Mouse (Mus musculus) liver, embryonic 15.5 days (tissue): ENCODE measurements at regions not wholly inside any gene's neighbourhood (a gene's known extent, or its start where the extent isn't known, plus 50 kb on each side); places are given as distances from the start of the nearest gene placed in this dataset.

Experiments
- ATAC-seq: fragments of 200-750 bp; cut with Nextera tagmentation; 2 replicates; pipeline ENCODE4 v1.8.0; 2017; ENCODE audit warnings: moderate number of reproducible peaks, mild to moderate bottlenecking, moderate library complexity; ENCODE audit not compliant: insufficient read depth
- H3K27ac ChIP-seq: fragments of 300-500 bp; sonication (generic); replicated peaks from 2 replicates; pipeline ENCODE4 v1.5.1; 2015; ENCODE audit warnings: mild to moderate bottlenecking, inconsistent platforms
- H3K27me3 ChIP-seq: fragments of 300-500 bp; sonication (generic); 2 replicates; pipeline ENCODE4 v1.6.1; 2015; ENCODE audit warnings: mild to moderate bottlenecking, inconsistent platforms
- H3K36me3 ChIP-seq: fragments of 300-500 bp; sonication (generic); replicated peaks from 2 replicates; pipeline ENCODE4 v1.6.1; 2015; ENCODE audit warnings: moderate library complexity, mild to moderate bottlenecking, inconsistent platforms
- H3K4me1 ChIP-seq: fragments of 300-500 bp; sonication (generic); replicated peaks from 2 replicates; pipeline ENCODE4 v1.6.1; 2015; ENCODE audit warnings: inconsistent platforms
- H3K4me2 ChIP-seq: fragments of 300-500 bp; sonication (generic); 2 replicates; pipeline ENCODE4 v1.6.1; 2015; ENCODE audit warnings: moderate library complexity, mild to moderate bottlenecking, inconsistent platforms
- H3K4me3 ChIP-seq: fragments of 300-500 bp; sonication (generic); replicated peaks from 2 replicates; pipeline ENCODE4 v1.5.1; 2015; ENCODE audit warnings: mild to moderate bottlenecking, inconsistent platforms
- H3K9ac ChIP-seq: fragments of 300-500 bp; sonication (generic); 2 replicates; pipeline ENCODE4 v1.6.1; 2015; ENCODE audit warnings: moderate library complexity, mild to moderate bottlenecking, inconsistent platforms
- H3K9me3 ChIP-seq: fragments of 300-500 bp; sonication (generic); replicated peaks from 2 replicates; pipeline ENCODE4 v1.6.1; 2016; ENCODE audit warnings: inconsistent platforms
- WGBS: fragments of 180-500 bp; shearing (Covaris S2); methylation state at CpG from one replicate; pipeline ENCODE4 v1.1.7; 2015; ENCODE audit warnings: mixed read lengths; ENCODE audit not compliant: insufficient replicate concordance; 5-methylcytosine and 5-hydroxymethylcytosine counted together

DNA sequence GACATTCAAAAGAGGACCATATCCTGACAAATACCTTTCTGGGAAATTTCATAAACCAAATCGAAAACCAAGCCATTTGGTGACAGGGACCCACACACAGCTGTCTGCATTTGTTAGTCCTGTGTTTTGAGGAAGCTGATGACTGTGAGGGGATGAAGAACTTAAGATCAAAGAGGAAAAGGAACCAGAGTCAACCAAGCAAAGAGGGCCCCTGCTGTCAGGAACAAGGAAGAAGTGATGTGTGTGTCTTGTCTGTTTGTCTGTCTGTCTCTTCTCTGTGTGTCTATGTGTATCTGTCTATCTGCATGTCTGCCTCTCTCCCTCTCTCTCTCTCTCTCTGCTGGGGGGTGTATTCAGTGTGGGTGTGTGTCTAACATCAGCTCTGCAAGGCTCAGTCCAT, 171.3 kb upstream of the Sesn3 start:
- Histone ChIP-seq H3K27me3 (no peaks in the 10 kb centered on the region), H3K9ac (no peak overlapping the region), H3K4me1 (no peaks in the 10 kb centered on the region), H3K4me3 (no peak overlapping the region), H3K36me3 (no peaks in the 10 kb centered on the region), H3K4me2 (no peak overlapping the region), H3K9me3 (no peaks in the 10 kb centered on the region), H3K27ac (no peak overlapping the region)
- 19% methylated on average over 1 of the region's 1 CpGs for WGBS
- ATAC-seq, result no peak

DNA sequence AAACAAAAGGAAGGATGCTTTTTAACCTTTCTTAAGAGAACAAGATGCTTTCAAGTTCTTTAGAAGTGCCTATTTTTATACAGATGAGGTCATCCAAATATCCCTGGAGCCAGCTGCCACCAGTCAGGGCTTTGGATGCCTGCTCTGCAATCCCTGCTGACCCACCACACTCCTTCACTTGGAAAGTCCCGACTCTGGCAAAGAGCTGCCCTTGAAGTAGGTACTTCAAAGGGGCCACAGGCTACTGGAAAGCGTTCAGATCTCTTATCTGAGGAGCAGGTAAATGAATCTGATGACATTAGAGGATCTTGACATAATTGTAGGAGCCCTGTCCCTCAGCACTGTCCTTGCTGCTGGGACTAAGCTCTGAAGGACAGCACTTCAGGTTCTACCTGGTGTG, 169.9 kb upstream of the Sesn3 start:
- Histone ChIP-seq H3K4me1 (no peaks in the 10 kb centered on the region), H3K36me3 (no peaks in the 10 kb centered on the region), H3K4me2 (no peak overlapping the region), H3K27ac (no peak overlapping the region), H3K27me3 (no peaks in the 10 kb centered on the region), H3K4me3 (no peak overlapping the region), H3K9ac (no peak overlapping the region), H3K9me3 (no peaks in the 10 kb centered on the region)
- no peak for ATAC-seq
- 37% methylated on average over 2 of the region's 2 CpGs for WGBS

DNA sequence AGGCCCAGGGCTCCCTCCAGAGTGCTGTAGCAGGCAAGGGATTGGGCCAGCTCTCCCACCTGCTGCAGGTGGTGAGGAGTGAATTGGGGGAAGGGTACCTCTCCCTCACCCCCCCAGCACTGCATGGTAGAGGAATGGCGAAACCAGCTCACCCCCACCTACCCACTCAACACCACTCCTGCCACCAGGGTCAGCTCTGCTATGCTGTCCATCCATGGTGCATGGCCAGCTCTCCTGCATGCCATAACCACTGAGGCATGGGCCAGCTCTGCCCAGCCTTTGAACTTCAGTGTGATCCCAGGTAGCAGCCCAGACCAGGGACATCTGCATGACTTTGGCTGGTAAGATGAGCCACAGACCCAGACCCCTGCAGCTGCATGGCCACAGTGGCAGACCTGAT, 168.5 kb upstream of the Sesn3 start:
- Histone ChIP-seq H3K4me2 (no peak overlapping the region), H3K27me3 (no peaks in the 10 kb centered on the region), H3K4me3 (no peak overlapping the region), H3K9me3 (no peaks in the 10 kb centered on the region), H3K36me3 (no peaks in the 10 kb centered on the region), H3K9ac (no peak overlapping the region), H3K27ac (no peak overlapping the region), H3K4me1 (no peaks in the 10 kb centered on the region)
- WGBS, result 36% methylated on average over 1 of the region's 1 CpGs
- no peak for ATAC-seq

GRCm38 (mm10) chr9:14108798-14109197, 166.1 kb upstream of the Sesn3 start:
- 85% methylated on average over 4 of the region's 4 CpGs for WGBS
- no peak for ATAC-seq

DNA sequence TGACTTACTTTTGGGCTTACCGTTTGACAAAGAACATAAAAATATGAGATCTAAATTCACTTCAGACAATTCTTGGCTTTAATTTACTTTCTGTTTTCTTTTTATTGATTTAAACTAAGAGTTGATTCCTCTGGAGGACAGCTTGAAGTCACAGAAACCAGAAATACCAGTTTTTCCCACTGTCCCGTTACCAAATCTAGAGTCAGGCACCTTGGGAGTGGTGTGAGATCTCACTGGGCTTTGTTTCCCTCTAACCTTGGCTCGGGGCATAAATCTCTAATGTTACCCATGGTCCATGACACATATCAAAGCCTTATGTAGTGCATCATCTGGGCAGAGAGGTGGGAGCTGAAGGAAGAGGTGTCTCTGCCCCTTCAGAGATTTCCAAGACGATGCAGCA, 165.4 kb upstream of the Sesn3 start:
- H3K27me3 ChIP-seq, result no peaks in the 10 kb centered on the region
- no peaks in the 10 kb centered on the region for H3K4me1 ChIP-seq
- no peaks in the 10 kb centered on the region for H3K9me3 ChIP-seq
- H3K27ac ChIP-seq, result no peak overlapping the region
- no peak for ATAC-seq
- 61% methylated on average over 4 of the region's 4 CpGs for WGBS
- no peak overlapping the region for H3K9ac ChIP-seq
- H3K4me2 ChIP-seq, result no peak overlapping the region
- H3K4me3 ChIP-seq, result no peak overlapping the region
- H3K36me3 ChIP-seq, result no peaks in the 10 kb centered on the region

More at GRCm38 (mm10) chr9:14108798-14109197, 166.1 kb upstream of the Sesn3 start:
- no peaks in the 10 kb centered on the region for H3K4me1 ChIP-seq
- no peak overlapping the region for H3K4me2 ChIP-seq
- H3K27me3 ChIP-seq, result no peaks in the 10 kb centered on the region
- no peaks in the 10 kb centered on the region for H3K9me3 ChIP-seq
- no peak overlapping the region for H3K9ac ChIP-seq
- H3K27ac ChIP-seq, result no peak overlapping the region
- H3K36me3 ChIP-seq, result no peaks in the 10 kb centered on the region
- no peak overlapping the region for H3K4me3 ChIP-seq

- ATAC-seq, result no peak
- 35% methylated on average over 2 of the region's 2 CpGs for WGBS
- H3K27me3 ChIP-seq, result no peaks in the 10 kb centered on the region
- H3K4me1 ChIP-seq, result no peaks in the 10 kb centered on the region
- no peaks in the 10 kb centered on the region for H3K36me3 ChIP-seq
- H3K9ac ChIP-seq, result no peak overlapping the region
- no peak overlapping the region for H3K4me3 ChIP-seq
- H3K9me3 ChIP-seq, result no peaks in the 10 kb centered on the region
- no peak overlapping the region for H3K4me2 ChIP-seq
- no peak overlapping the region for H3K27ac ChIP-seq
Measured at GRCm38 (mm10) chr9:14111713-14112112, 163.2 kb upstream of the Sesn3 start.

GRCm38 (mm10) chr9:14115521-14115920, 159.3 kb upstream of the Sesn3 start:
- 19% methylated on average over 3 of the region's 3 CpGs for WGBS
- Histone ChIP-seq H3K4me2 (no peak overlapping the region), H3K4me3 (no peak overlapping the region), H3K27me3 (no peaks in the 10 kb centered on the region), H3K9ac (no peak overlapping the region), H3K9me3 (no peaks in the 10 kb centered on the region), H3K4me1 (no peaks in the 10 kb centered on the region), H3K36me3 (no peaks in the 10 kb centered on the region), H3K27ac (no peak overlapping the region)
- ATAC-seq, result no peak

DNA sequence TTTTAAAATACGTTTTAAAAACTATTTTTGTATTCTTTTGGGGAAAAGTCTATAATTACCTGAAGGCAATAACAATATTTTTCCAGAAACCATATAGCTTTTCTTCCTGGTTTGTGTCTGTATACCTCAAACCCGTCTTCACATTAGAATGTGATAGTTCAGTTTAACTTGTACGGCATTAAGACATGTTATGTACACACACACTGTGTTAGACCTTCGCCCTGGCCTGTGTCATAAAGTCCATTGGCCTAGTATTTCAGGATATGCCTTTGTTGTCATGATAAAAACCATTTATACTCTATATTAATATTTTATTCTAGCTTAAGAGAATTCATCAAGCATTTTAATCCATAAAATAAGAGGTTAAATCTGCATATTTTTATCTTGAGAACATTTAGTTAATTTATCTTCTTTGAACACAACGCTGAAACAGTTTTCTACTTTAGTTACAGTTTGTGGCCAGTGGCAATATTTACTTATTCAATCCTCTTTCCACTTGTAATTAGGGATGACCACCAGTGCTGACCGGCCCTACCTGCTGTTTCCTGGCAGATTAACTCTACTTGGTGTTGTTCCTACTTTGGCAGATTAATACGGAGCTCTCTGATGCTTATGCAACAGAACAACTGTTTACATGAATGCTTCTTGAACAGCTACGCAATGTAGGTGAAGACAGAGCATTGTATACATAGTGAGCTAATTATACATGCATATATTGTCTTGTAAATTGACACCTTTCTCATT, 158.6 kb upstream of the Sesn3 start:
- no peak for ATAC-seq
- H3K27ac ChIP-seq, result no peak overlapping the region
- no peak overlapping the region for H3K9ac ChIP-seq
- no peaks in the 10 kb centered on the region for H3K27me3 ChIP-seq
- no peaks in the 10 kb centered on the region for H3K9me3 ChIP-seq
- H3K4me2 ChIP-seq, result no peak overlapping the region
- no peak overlapping the region for H3K4me3 ChIP-seq
- H3K4me1 ChIP-seq, result no peaks in the 10 kb centered on the region
- 54% methylated on average over 8 of the region's 8 CpGs for WGBS
- H3K36me3 ChIP-seq, result no peaks in the 10 kb centered on the region

- no peak overlapping the region for H3K27ac ChIP-seq
- 63% methylated on average over 5 of the region's 5 CpGs for WGBS
- H3K36me3 ChIP-seq, result no peaks in the 10 kb centered on the region
- ATAC-seq, result no peak
- no peak overlapping the region for H3K4me3 ChIP-seq
- H3K27me3 ChIP-seq, result no peaks in the 10 kb centered on the region
- H3K4me1 ChIP-seq, result no peaks in the 10 kb centered on the region
- H3K9ac ChIP-seq, result no peak overlapping the region
- H3K4me2 ChIP-seq, result no peak overlapping the region
- no peaks in the 10 kb centered on the region for H3K9me3 ChIP-seq
Measured at GRCm38 (mm10) chr9:14133372-14133771, 141.5 kb upstream of the Sesn3 start.

DNA sequence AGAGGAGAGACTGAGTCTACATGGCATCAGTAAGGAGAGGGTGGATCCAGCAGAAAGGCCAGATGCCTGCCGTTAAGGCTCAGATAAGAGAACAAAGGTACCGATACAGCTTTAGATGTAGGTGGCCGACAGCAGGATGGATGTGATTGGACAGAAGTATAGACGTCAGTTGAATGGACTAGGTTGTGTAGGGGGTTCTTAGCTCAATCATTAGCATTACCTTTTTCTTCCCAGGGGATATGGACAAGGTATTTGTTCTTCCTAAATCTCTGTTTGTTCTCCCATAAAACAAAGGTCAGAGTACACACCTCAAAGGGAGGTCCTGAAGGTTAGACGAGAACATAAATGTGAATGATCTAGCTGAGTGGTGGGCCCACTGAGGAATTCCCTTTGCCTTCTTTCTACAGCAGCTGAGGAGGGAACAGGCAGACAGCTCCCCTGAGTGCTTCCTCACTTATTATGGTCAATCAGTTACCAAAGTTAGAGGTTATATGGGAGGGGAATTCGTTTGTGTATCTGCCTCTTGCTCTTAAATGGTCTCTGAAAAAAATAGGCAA, 139.9 kb upstream of the Sesn3 start:
- Histone ChIP-seq H3K9ac (no peak overlapping the region), H3K27me3 (no peaks in the 10 kb centered on the region), H3K4me3 (no peak overlapping the region), H3K36me3 (no peaks in the 10 kb centered on the region), H3K4me2 (no peak overlapping the region), H3K9me3 (no peaks in the 10 kb centered on the region), H3K27ac (no peak overlapping the region), H3K4me1 (no peaks in the 10 kb centered on the region)
- whole genome bisulfite sequencing, result 46% methylated on average over 6 of the region's 6 CpGs
- ATAC-seq, result no peak

GRCm38 (mm10) chr9:14141321-14141720, 133.5 kb upstream of the Sesn3 start:
- no peak for ATAC-seq
- WGBS, result 66% methylated on average over 4 of the region's 4 CpGs

GRCm38 (mm10) chr9:14143988-14144387, 130.9 kb upstream of the Sesn3 start:
- Histone ChIP-seq H3K4me2 (no peak overlapping the region), H3K9me3 (no peaks in the 10 kb centered on the region), H3K27ac (no peak overlapping the region), H3K4me3 (no peak overlapping the region), H3K27me3 (no peaks in the 10 kb centered on the region), H3K9ac (no peak overlapping the region), H3K4me1 (no peaks in the 10 kb centered on the region), H3K36me3 (no peaks in the 10 kb centered on the region)
- no peak for ATAC-seq
- WGBS, result 20% methylated on average over 2 of the region's 2 CpGs

More at GRCm38 (mm10) chr9:14141321-14141720, 133.5 kb upstream of the Sesn3 start:
- Histone ChIP-seq H3K27ac (no peak overlapping the region), H3K9ac (no peak overlapping the region), H3K9me3 (no peaks in the 10 kb centered on the region), H3K27me3 (no peaks in the 10 kb centered on the region), H3K4me3 (no peak overlapping the region), H3K4me2 (no peak overlapping the region), H3K4me1 (no peaks in the 10 kb centered on the region), H3K36me3 (no peaks in the 10 kb centered on the region)
